Mouse (Mus musculus) intestine, embryonic 16.5 days (tissue): ENCODE data around the gene Pcnx2. TPM values are rescaled to one million over a fixed set of nuclear protein-coding genes. Genes with fewer than 3 reads are reported as not detected.

ENCODE experiments used
- ATAC-seq: fragments of 200-750 bp; cut with Nextera tagmentation; 2 replicates; pipeline ENCODE4 v1.8.0; 2017; ENCODE audit warnings: moderate TSS enrichment, moderate library complexity
- H3K27ac ChIP-seq: fragments of 300-500 bp; sonication (generic); 2 replicates; pipeline ENCODE4 v1.5.1; 2014; ENCODE audit warnings: mild to moderate bottlenecking, low read length
- H3K27me3 ChIP-seq: fragments of 300-500 bp; sonication (generic); replicated peaks from 2 replicates; pipeline ENCODE4 v1.6.1; 2014; ENCODE audit warnings: low read length, control low read depth, mixed read lengths; ENCODE audit not compliant: control insufficient read depth, insufficient read depth
- H3K36me3 ChIP-seq: fragments of 300-500 bp; sonication (generic); 2 replicates; pipeline ENCODE4 v1.6.1; 2014; ENCODE audit warnings: low read length, control low read depth; ENCODE audit not compliant: control insufficient read depth, insufficient read depth
- H3K4me1 ChIP-seq: fragments of 300-500 bp; sonication (generic); 2 replicates; pipeline ENCODE4 v1.6.1; 2014; ENCODE audit warnings: low read length, control low read depth, mixed read lengths; ENCODE audit not compliant: control insufficient read depth, insufficient read depth
- H3K4me2 ChIP-seq: fragments of 300-500 bp; sonication (generic); 2 replicates; pipeline ENCODE4 v1.6.1; 2014; ENCODE audit warnings: low read depth, low read length, control low read depth
- H3K4me3 ChIP-seq: fragments of 300-500 bp; sonication (generic); 2 replicates; pipeline ENCODE4 v1.5.1; 2014; ENCODE audit warnings: mild to moderate bottlenecking, low read length
- H3K9ac ChIP-seq: fragments of 300-500 bp; sonication (generic); 2 replicates; pipeline ENCODE4 v1.6.1; 2014; ENCODE audit warnings: low read depth, low read length
- H3K9me3 ChIP-seq: fragments of 300-500 bp; sonication (generic); 2 replicates; pipeline ENCODE4 v1.6.1; 2016; ENCODE audit warnings: low read length, control low read depth; ENCODE audit not compliant: control insufficient read depth
- WGBS: fragments of 180-500 bp; shearing (Covaris S2); extraction: QIAGEN DNeasy Blood & Tissue Kit; methylation state at CpG from one replicate; pipeline ENCODE4 v1.1.7; 2014; 5-methylcytosine and 5-hydroxymethylcytosine counted together
- polyA plus RNA-seq: library from polyadenylated mRNA; unstranded; fragments of >200 nt; fragmentation: Nextera tagmentation; extraction: Ambion mirVana; gene quantifications from 2 replicates; pipeline ENCODE4 v1.2.1, GENCODE M21; 2015

Pcnx2 gene
- polyA plus RNA-seq, 1 experiment from 2014 or later: 0.10 TPM

GRCm38 (mm10) chr8:125870821-125871321 lies 27.2 kb downstream of the Pcnx2 start:
- H3K4me1 ChIP-seq: peaks cover 6% of the 10 kb centered on the region; the same call in 1 of the 2 replicates
- H3K4me3 ChIP-seq: no peak overlapping the region
- WGBS: 2% methylated on average over 7 of the region's 7 CpGs
- peak; percentile 72 for ATAC-seq
- H3K9ac ChIP-seq: no peak overlapping the region
- H3K27ac ChIP-seq: no peak overlapping the region
- H3K4me2 ChIP-seq: no peak overlapping the region
- H3K9me3 ChIP-seq: no peaks in the 10 kb centered on the region
- no peaks in the 10 kb centered on the region; the same call in 1 of the 2 replicates for H3K27me3 ChIP-seq
- H3K36me3 ChIP-seq: no peaks in the 10 kb centered on the region

- Histone ChIP-seq H3K27ac (no peak overlapping the region), H3K4me1 (peaks cover 6% of the 10 kb centered on the region; the same call in 1 of the 2 replicates), H3K9ac (no peak overlapping the region), H3K27me3 (no peaks in the 10 kb centered on the region; the same call in 1 of the 2 replicates), H3K4me3 (no peak overlapping the region), H3K36me3 (no peaks in the 10 kb centered on the region), H3K4me2 (no peak overlapping the region), H3K9me3 (no peaks in the 10 kb centered on the region)
- no peak for ATAC-seq
- 28% methylated on average over 6 of the region's 6 CpGs for WGBS
Observed at GRCm38 (mm10) chr8:125870179-125870702, 27.9 kb downstream of the Pcnx2 start.

- Histone ChIP-seq H3K9ac (no peak overlapping the region), H3K4me3 (no peak overlapping the region), H3K9me3 (no peaks in the 10 kb centered on the region), H3K4me2 (no peak overlapping the region), H3K27me3 (no peaks in the 10 kb centered on the region; the same call in 1 of the 2 replicates), H3K4me1 (peaks cover 6% of the 10 kb centered on the region; the same call in 1 of the 2 replicates), H3K36me3 (no peaks in the 10 kb centered on the region), H3K27ac (no peak overlapping the region)
- no peak for ATAC-seq
- WGBS: 78% methylated on average over 3 of the region's 3 CpGs
Observed at GRCm38 (mm10) chr8:125869739-125870138, 28.4 kb downstream of the Pcnx2 start.

- H3K9ac ChIP-seq: no peak overlapping the region
Observed at GRCm38 (mm10) chr8:125868552-125868951, 29.6 kb downstream of the Pcnx2 start.

GRCm38 (mm10) chr8:125866125-125866524 lies 32.0 kb downstream of the Pcnx2 start:
- H3K27me3 ChIP-seq: no peaks in the 10 kb centered on the region
- peaks cover 3% of the 10 kb centered on the region; the same call in 1 of the 2 replicates for H3K4me1 ChIP-seq
- no peak overlapping the region for H3K4me2 ChIP-seq
- H3K36me3 ChIP-seq: no peaks in the 10 kb centered on the region
- WGBS: 66% methylated on average over 12 of the region's 12 CpGs
- no peak overlapping the region for H3K4me3 ChIP-seq
- ATAC-seq: no peak
- no peak overlapping the region for H3K27ac ChIP-seq
- H3K9me3 ChIP-seq: no peaks in the 10 kb centered on the region
- no peak overlapping the region for H3K9ac ChIP-seq

More at GRCm38 (mm10) chr8:125868552-125868951, 29.6 kb downstream of the Pcnx2 start:
- peaks cover 6% of the 10 kb centered on the region; the same call in 1 of the 2 replicates for H3K4me1 ChIP-seq
- no peaks in the 10 kb centered on the region for H3K9me3 ChIP-seq
- no peak overlapping the region for H3K27ac ChIP-seq
- no peaks in the 10 kb centered on the region for H3K36me3 ChIP-seq
- WGBS: 65% methylated on average over 7 of the region's 7 CpGs
- H3K4me2 ChIP-seq: no peak overlapping the region
- ATAC-seq: no peak
- no peak overlapping the region for H3K4me3 ChIP-seq
- H3K27me3 ChIP-seq: no peaks in the 10 kb centered on the region

GRCm38 (mm10) chr8:125857251-125857650 lies 40.9 kb downstream of the Pcnx2 start:
- ATAC-seq: no peak
- 52% methylated on average over 6 of the region's 6 CpGs for WGBS
- Histone ChIP-seq H3K9ac (no peak overlapping the region), H3K27ac (no peak overlapping the region), H3K9me3 (no peaks in the 10 kb centered on the region), H3K4me2 (no peak overlapping the region), H3K36me3 (no peaks in the 10 kb centered on the region), H3K4me1 (no peaks in the 10 kb centered on the region), H3K4me3 (no peak overlapping the region), H3K27me3 (no peaks in the 10 kb centered on the region)

GRCm38 (mm10) chr8:125856160-125856559 lies 42.0 kb downstream of the Pcnx2 start:
- Histone ChIP-seq H3K36me3 (no peaks in the 10 kb centered on the region), H3K4me3 (no peak overlapping the region), H3K4me2 (no peak overlapping the region), H3K9ac (no peak overlapping the region), H3K27me3 (no peaks in the 10 kb centered on the region), H3K27ac (no peak overlapping the region), H3K4me1 (no peaks in the 10 kb centered on the region), H3K9me3 (no peaks in the 10 kb centered on the region)
- WGBS: 73% methylated on average over 4 of the region's 4 CpGs
- no peak for ATAC-seq

- H3K9me3 ChIP-seq: no peaks in the 10 kb centered on the region
- H3K4me3 ChIP-seq: no peak overlapping the region
- no peak overlapping the region for H3K27ac ChIP-seq
- no peak overlapping the region for H3K4me2 ChIP-seq
- ATAC-seq: no peak
- no peaks in the 10 kb centered on the region for H3K4me1 ChIP-seq
- WGBS: 77% methylated on average over 7 of the region's 7 CpGs
- H3K27me3 ChIP-seq: no peaks in the 10 kb centered on the region
- no peak overlapping the region for H3K9ac ChIP-seq
- no peaks in the 10 kb centered on the region for H3K36me3 ChIP-seq
Observed at GRCm38 (mm10) chr8:125854379-125854778, 43.7 kb downstream of the Pcnx2 start.

GRCm38 (mm10) chr8:125853300-125853699 lies 44.8 kb downstream of the Pcnx2 start:
- H3K27ac ChIP-seq: no peak overlapping the region
- no peaks in the 10 kb centered on the region for H3K9me3 ChIP-seq
- H3K36me3 ChIP-seq: no peaks in the 10 kb centered on the region
- no peak overlapping the region for H3K9ac ChIP-seq
- no peak overlapping the region for H3K4me2 ChIP-seq
- no peaks in the 10 kb centered on the region for H3K27me3 ChIP-seq
- ATAC-seq: no peak
- H3K4me1 ChIP-seq: no peaks in the 10 kb centered on the region
- H3K4me3 ChIP-seq: no peak overlapping the region
- 41% methylated on average over 5 of the region's 5 CpGs for WGBS

- Histone ChIP-seq H3K4me2 (no peak overlapping the region), H3K9me3 (no peaks in the 10 kb centered on the region), H3K9ac (no peak overlapping the region), H3K4me1 (no peaks in the 10 kb centered on the region), H3K27me3 (no peaks in the 10 kb centered on the region), H3K27ac (no peak overlapping the region), H3K36me3 (no peaks in the 10 kb centered on the region), H3K4me3 (no peak overlapping the region)
- no peak for ATAC-seq
- WGBS: 70% methylated on average over 4 of the region's 4 CpGs
Observed at GRCm38 (mm10) chr8:125849181-125849580, 48.9 kb downstream of the Pcnx2 start.
